Mouse (Mus musculus) gastrocnemius, postnatal 36 days (tissue): ENCODE data around the gene Snx1. TPM values are rescaled to one million over a fixed set of nuclear protein-coding genes. Genes with fewer than 3 reads are reported as not detected.

Experiments
- DNase-seq, 2 experiments: peaks; one replicate each; pipeline ENCODE4 v3.0.0; 2022
- intact Hi-C: fragments of 180-260 bp; cut with DNase I; formaldehyde crosslinking; loops from one replicate; pipeline ENCODE4 v1.15.1; 2025
- total RNA-seq, 2 experiments: library from RNA; stranded (reverse); gene quantifications; 2 replicates each; pipeline ENCODE4 v1.2.3; 2021

The Snx1 gene
- total RNA-seq, 2 experiments from 2014 or later = 12.6 to 12.7 TPM

DNA sequence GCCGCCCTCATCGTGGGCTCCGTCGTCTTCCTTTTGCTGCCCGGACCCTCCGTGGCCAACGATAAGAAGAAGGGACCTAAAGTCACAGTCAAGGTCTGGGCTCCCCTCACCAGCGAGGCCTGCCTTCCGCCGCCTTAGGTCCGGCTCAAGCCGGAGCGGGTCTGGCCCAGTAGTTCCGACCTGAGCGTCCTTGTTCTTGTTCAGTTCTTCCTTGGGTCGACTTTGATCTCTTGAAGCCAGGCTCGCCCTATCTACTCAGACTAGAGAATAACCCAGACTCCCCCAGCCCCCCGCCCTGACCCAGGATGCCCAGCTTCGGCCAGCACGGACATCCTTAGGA is 66.1 kb downstream of the Snx1 start:
- intact Hi-C loops = no loop called here
- no peak for DNase-seq

DNA sequence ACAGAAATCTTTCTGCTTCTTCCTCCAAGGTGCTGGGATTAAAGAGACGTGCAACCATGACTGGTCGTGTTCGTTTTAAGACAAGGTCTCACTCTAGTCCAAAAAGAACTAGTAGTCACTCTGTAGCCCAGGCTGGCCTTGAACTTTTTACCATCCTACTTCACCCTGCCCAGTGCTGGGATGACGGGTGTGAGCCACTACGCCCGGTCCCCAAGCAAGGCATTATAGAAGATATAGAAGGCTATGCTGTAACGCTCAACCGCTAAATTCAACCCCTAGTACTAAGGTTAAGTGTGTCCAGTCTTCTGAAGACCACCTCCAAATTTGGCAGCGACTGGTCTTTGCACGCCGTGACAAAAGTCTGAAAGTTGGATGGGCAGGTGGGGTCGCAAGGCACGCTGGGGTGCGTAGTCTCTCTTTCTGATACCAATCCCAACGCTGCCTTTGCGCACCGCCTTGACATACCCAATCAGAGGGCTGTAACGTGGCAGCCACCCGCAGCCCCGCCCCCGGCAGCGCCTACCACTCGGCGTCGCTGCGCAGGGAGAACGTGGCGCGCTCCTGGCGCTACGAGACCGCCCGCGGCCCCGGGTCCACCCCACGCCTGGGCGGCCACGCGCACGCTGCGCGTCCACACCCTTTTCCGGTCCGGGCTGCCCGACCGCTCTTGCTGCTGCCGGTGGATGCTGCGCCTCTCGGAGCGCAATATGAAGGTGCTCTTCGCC is 66.6 kb downstream of the Snx1 start, which contains the start of gene Ppib:
Gene Ppib (plus strand): TSS at position 640 of the 725 bp plus-strand sequence.
- DNase-seq = peak; percentile 94 to 97
- intact Hi-C loops = no loop called here

DNA sequence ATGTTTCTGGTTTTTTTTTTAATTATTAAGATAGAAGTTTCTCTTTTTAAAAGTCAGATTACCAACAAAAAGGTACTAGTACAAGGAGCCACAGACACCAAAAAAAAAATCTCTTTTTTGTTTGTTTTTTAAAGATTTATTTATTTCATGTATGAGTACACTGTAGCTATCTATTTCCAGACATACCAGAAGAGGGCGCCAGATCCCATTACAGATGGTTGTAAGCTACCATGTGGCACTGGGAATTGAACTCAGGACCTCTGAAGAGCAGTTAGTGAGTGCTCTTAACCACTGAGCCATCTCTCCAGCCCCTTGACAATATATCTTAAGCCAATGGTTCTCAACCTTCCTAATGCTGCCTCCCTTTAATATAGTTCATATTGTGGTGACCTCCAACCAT is 72.8 kb downstream of the Snx1 start:
- intact Hi-C loops = no loop called here
- DNase-seq = no peak

DNA sequence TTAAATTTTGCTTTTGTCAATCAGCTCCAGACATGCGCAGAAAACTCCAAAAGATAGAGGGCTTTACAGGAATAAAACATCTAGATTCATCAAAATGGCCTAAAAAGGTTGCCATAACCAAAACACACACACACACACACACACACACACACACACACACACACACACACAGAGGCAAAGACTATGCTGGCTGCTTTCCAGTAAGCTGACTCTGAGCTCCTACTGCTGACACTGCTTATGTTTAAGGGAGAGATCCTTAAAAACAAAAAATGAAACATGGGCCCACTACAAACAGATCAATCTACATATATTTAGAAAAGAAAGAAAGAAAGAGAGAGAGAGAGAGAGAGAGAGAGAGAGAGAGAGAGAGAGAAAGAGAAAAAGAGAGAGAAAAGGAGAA is 73.7 kb downstream of the Snx1 start:
- intact Hi-C loops = no loop called here
- DNase-seq = no peak

DNA sequence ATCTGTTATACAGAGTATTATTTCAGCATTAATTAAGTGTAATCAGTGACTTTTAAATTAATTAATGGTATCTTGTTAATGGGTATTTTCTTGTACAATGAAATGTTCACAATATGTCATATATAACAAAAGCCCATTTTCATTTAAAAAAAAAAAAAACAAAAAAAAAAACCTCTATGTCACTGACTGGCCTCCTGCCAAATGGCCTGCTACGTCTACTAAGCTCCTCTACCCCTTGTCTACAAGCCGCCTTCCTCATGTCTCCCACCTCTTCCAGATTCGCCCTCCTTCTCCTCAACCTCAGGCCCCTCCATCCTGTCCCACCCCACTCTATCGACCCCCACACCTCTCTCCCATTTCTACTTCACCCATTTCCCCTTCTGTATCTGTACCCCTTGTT is 74.9 kb downstream of the Snx1 start:
- DNase-seq = no peak
- intact Hi-C loops = no loop called here

DNA sequence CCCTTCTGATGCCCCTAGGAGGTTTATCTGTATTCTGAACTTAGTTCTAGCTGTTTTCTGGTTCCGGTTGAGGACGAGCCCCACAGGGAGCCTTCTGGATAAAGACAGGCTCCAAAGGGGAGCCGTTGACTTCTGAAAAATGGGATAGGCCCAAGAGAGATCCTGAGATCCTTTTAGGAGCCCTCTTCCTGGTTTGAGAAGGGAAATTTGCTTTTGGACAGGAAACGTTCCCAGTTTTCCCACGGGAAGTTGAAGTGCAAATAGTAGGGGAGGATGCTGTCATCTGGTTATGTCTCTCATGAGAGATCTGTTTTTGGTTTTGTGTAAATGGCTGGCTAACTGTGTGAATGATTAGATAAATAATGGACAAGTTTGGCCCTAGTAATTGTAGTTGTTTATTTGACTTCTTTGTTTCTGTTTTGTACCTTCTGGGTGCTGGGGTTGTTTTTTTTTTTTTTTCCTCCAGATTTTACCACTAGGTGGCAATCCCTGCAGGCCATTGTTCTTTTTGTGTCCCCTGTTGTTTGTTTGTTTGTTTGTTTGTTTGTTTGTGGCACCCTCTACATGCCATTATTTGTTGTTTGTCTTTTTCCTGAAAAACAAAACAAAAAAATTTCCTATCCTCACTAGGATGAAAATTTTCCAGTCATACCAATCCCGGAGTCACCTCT is 76.3 kb downstream of the Snx1 start:
- DNase-seq = no peak
- intact Hi-C loops = no loop called here

DNA sequence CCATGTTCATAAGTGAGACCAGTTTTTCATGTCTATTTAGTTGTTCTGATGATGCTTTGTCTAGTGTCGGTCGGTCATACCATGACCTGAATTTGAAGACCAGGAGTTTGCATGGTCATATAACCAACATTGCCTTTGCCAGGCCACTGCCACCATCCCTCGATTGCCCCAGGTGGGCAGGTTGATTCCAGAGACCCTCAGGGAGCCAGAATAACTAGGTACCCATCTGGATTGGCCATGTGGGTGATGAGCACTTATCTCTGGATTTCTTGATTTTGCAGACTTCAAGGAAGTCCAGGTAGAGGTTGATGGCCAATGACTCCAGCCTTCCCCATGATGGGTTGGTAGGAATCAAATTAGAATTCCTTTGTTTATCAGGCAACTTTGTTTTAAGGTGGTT is 83.1 kb downstream of the Snx1 start:
- DNase-seq = no peak
- intact Hi-C loops = no loop called here

DNA sequence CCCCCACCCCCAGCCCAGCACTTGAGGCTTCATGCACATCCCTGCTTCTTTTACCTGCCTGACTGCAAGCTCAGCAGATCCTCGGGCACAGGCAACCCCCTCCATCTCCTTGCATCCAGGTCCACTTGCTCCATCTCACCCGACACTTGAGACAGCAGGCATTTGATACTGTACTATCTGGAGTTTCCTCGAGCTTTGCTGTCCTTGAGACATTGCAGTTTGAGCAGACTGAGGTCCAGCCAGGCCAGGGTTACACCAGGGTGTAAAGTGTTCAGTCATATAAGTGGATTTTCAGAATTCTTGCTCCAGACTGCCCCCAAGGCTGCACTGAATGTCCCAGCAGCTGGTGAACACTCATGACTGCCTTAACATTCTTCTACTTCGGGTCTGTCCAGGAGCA is 84.1 kb downstream of the Snx1 start:
- DNase-seq = no peak
- intact Hi-C loops = no loop called here

DNA sequence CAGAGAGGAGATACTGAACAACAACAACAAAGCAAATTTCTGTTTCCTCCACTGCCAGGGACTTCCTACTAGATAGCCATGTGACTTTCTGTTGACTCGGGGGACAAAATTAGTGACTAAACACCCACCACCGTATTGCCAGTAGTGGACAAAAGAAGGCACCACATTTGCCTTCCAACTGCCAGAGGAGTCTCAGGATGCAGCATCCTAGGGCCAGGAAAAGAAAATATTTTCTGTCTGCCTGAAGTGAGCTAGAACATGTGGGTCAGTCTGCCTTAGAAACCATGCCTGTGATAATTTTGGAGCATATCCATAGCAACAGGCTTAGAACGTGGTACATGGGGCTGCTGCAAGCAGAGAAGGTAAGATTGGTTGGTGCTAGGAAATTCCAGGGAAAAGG is 85.6 kb downstream of the Snx1 start:
- intact Hi-C loops = no loop called here
- DNase-seq = no peak

DNA sequence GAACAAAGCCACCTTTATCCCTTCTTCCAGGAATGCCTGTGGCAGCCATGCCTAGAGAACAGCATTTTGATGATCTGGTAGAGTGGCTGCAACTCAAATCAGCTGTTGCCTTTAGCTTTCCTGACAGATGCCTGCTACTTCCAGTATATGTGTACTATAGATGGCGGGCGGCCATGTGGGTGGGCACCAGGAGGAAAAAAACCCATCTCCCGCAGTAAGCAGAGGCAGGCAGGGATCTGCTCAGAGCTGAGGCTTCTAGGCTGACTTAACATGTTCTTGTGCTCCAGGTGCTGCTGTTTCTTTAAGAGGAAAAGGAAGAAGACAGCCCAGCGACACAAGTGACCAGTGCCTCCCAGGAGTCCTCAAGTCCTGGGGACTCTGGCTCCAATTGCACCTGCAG is 87.1 kb downstream of the Snx1 start:
- intact Hi-C loops = no loop called here
- no peak for DNase-seq

DNA sequence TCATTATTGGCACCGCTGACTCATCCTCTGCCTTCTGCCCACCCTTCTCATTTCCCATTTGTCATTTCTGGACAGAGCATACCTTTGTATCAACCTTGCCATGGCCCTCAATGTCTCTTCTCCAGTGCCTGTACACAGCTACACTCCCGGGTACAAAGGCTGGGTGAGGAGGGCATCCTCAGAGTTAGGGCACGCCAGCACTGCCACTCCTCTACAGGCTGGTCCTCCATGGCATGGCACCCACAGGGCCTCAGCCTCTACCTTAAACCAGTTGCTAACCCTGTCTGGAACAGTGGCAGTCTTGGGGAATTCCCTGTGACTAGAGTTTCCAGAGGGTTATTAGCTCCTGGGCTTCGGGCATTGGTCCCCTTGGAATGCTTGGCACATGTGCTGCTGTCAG is 87.8 kb downstream of the Snx1 start:
- DNase-seq = no peak
- intact Hi-C loops = no loop called here

Other genes with a start within 250 kb of the Snx1 start
- gene Pclaf, start 236.3 kb downstream of the Snx1 start, total RNA-seq = under 1 TPM; 0.44 to 0.79 TPM
- gene Trip4, start 217.8 kb downstream of the Snx1 start, total RNA-seq = 10 to 100 TPM; 10.9 to 14.8 TPM
- 1 to 10 TPM; 5.9 to 7.0 TPM for gene Csnk1g1, start 217.7 kb downstream of the Snx1 start, total RNA-seq
- gene Ppib, start 66.4 kb downstream of the Snx1 start, total RNA-seq = 10 to 100 TPM; 43.8 to 49.4 TPM
- under 1 TPM; 0.13 to 0.15 TPM for gene Snx22, start 56.9 kb downstream of the Snx1 start, total RNA-seq
- 10 to 100 TPM; 39.9 to 43.3 TPM for gene Ciao2a, start within 50 bp of the Snx1 start, total RNA-seq
- gene Dapk2, start 31.6 kb upstream of the Snx1 start, total RNA-seq = 10 to 100 TPM; 21.6 to 24.0 TPM
- 10 to 100 TPM; 27.7 to 32.1 TPM for gene Herc1, start 223.9 kb upstream of the Snx1 start, total RNA-seq